Comparison of ENCODE assay signal across 20 mouse cellular contexts in genomic region chr10:111040078-111040656, GRCm38 (mm10).
DNase-seq lines count a peak whose midpoint lies in the region.
"Had no signal": no experiment of that assay in that cellular context is flagged by ENCODE, and none has a peak within 500 bp of the region (broad histone marks: within the 10 kb centered on the region; RNA-seq: fewer than 3 reads in every experiment).

No protein-coding gene starts in this region.

- peak; percentile 11 to 41 for DNase-seq in frontal cortex, postnatal 36 days (ENCODE audit: low spot score in 2 of 2)
- DNase-seq in frontal cortex, postnatal 14 days (ENCODE audit: low spot score in 2 of 2) = no peak
- DNase-seq in right cerebral cortex, adult 18-20 months = peak; percentile 34
- DNase-seq in right cerebral cortex, postnatal 25 days = no peak
- DNase-seq in brain, adult 2 months (ENCODE audit: low read depth, low spot score) = peak; percentile 64
- peak; percentile 38 for DNase-seq in telencephalon, adult 2 months (ENCODE audit: low read depth, low spot score)
- no peak for DNase-seq in kidney, postnatal 4 days
- DNase-seq: adrenal gland, adult 8-10 months; B cell, adult 2 months; cerebellum, adult 8-10 months; cerebellum, postnatal 25 days; gastrocnemius, postnatal 10 days; heart, postnatal 14 days; kidney, adult 2 months; layer of hippocampus, postnatal 36 days; liver; lung, adult 2 months; right cerebral cortex, postnatal 4 days; thymus, adult 2 months; thymus, postnatal 36 days had no signal

Comparison
In these comparisons a context has a peak if more than half of its experiments do, and no peak if none do; other contexts are left out.
1. DNase-seq: peak in frontal cortex, postnatal 36 days (2 of 2), right cerebral cortex, adult 18-20 months (single experiment), brain, adult 2 months (single experiment) and telencephalon, adult 2 months (single experiment); none in frontal cortex, postnatal 14 days (0 of 2), right cerebral cortex, postnatal 25 days (single experiment) and kidney, postnatal 4 days (0 of 2).